Mouse (Mus musculus) frontal cortex, postnatal 25 days (tissue): Measurements from ENCODE around the gene Tmem179b.
"Not testable (repeated sequence)": the region's sequence is repeated elsewhere in the genome, so short reads cannot be mapped to it uniquely, and the experiment has no call there.

Experiments
- DNase-seq, 2 experiments: peaks; one replicate each; pipeline ENCODE4 v3.0.0; 2022; ENCODE audit warnings: low spot score in 2 of 2

The Tmem179b gene

GRCm38 (mm10) chr19:8735389-8736159 is 38.7 kb downstream of the Tmem179b start, which contains the start of gene Wdr74:
Gene Wdr74 (plus strand): TSS chr19:8735827.
- DNase-seq, result peak; percentile 89 to 91

DNA sequence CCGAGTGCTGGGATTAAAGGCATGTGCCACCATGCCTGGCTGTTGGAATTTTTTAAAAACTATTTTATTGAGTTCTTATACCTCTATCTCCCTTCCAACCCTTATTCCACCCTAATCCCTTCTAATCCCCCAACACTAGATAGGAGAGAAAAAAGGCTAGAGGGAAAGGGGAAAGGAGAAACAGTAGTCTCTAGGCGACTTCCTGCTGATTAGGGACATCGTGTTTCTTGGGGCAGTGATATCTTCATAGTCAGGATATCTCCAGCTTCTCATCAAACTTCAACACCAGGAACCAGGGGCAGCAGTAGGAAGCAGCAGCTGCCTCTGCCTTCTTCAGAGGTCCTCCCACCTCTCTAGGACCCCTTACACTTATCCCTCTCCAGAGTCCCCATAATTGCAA is 39.9 kb downstream of the Tmem179b start:
- DNase-seq, result no peak

- DNase-seq, result not testable (repeated sequence)
Observed at GRCm38 (mm10) chr19:8728335-8729099, 45.8 kb downstream of the Tmem179b start.

- no peak for DNase-seq
Observed at GRCm38 (mm10) chr19:8727495-8728114, 46.7 kb downstream of the Tmem179b start.

GRCm38 (mm10) chr19:8726609-8727390 is 47.5 kb downstream of the Tmem179b start:
- DNase-seq, result no peak

DNA sequence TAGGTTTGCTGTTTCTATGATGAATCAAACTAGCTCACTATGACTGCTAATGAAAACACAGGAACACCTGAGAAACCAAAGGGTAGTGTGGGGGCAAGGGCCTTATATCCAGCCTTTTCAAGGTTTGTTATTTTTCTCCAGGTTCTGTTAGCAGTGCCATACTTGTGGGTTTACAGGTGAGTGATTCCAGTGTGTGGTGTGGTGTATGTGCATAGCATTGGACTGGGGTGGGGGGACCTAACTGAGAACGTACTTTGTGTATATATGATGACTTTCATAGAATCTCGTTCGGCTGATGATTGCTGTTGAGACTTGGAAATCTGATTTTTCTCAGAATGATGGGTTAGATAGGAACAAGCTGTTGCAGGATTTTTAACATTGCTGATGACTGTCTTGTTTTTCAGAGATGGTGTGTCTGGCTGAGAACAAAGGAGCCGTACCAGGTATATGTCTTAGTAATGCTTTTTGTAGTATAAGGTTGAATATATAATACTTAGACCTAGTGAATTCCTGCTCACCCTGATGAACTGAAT is 49.1 kb downstream of the Tmem179b start:
- DNase-seq, result no peak

- DNase-seq, result no peak
Observed at GRCm38 (mm10) chr19:8724392-8724791, 49.9 kb downstream of the Tmem179b start.

- no peak for DNase-seq
Observed at GRCm38 (mm10) chr19:8723574-8724346, 50.5 kb downstream of the Tmem179b start.

- DNase-seq, result peak; percentile 89 to 96
Observed at GRCm38 (mm10) chr19:8722907-8723573, 51.2 kb downstream of the Tmem179b start, which contains the start of gene Slc3a2. Gene Slc3a2 (minus strand): TSS chr19:8723369.

- no peak for DNase-seq
Observed at GRCm38 (mm10) chr19:8722559-8722906, 51.7 kb downstream of the Tmem179b start.
